Mouse (Mus musculus): ENCODE results near the gene Tmem150a. TPM values are rescaled to one million over a fixed set of nuclear protein-coding genes. Genes with fewer than 3 reads are reported as not detected.

The Tmem150a gene
- polyA plus RNA-seq, 1 experiment: 19.4 TPM

- DNase-seq: peak; percentile 13
- WGBS: 81% methylated on average over 11 of the region's 11 CpGs
- Histone ChIP-seq H3K4me1 (replicated peaks; ENCODE audit: control insufficient read depth, insufficient read depth, low read length) (no peaks in the 10 kb centered on the region), H3K4me3 (ENCODE audit: control insufficient read depth, insufficient read depth, low read length) (no peak overlapping the region), H3K36me3 (ENCODE audit: control insufficient read depth, insufficient read depth, low read length) (peaks cover 59% of the 10 kb centered on the region), H3K27me3 (ENCODE audit: control insufficient read depth, insufficient read depth, low read length) (no peaks in the 10 kb centered on the region), H3K27ac (ENCODE audit: control insufficient read depth, insufficient read depth, low read length) (no peak overlapping the region)
- TF ChIP-seq POLR2A (IDR thresholded peaks at IDR 0.05; ENCODE audit: control insufficient read depth, extremely low read depth, insufficient read depth, low read length, poor library complexity) (no peak), CTCF (IDR thresholded peaks at IDR 0.05; ENCODE audit: borderline replicate concordance, control insufficient read depth, extremely low read depth, insufficient read depth, low read length, poor library complexity) (no peak)
Observed at GRCm38 (mm10) chr6:72319019-72319418, 36.2 kb upstream of the Tmem150a start.

GRCm38 (mm10) chr6:72322936-72323335 is 32.3 kb upstream of the Tmem150a start:
- 97% methylated on average over 3 of the region's 3 CpGs for WGBS
- Histone ChIP-seq H3K36me3 (ENCODE audit: control insufficient read depth, insufficient read depth, low read length) (peaks cover 76% of the 10 kb centered on the region), H3K4me3 (ENCODE audit: control insufficient read depth, insufficient read depth, low read length) (no peak overlapping the region), H3K4me1 (replicated peaks; ENCODE audit: control insufficient read depth, insufficient read depth, low read length) (no peaks in the 10 kb centered on the region), H3K27ac (ENCODE audit: control insufficient read depth, insufficient read depth, low read length) (no peak overlapping the region), H3K27me3 (ENCODE audit: control insufficient read depth, insufficient read depth, low read length) (no peaks in the 10 kb centered on the region)
- TF ChIP-seq CTCF (IDR thresholded peaks at IDR 0.05; ENCODE audit: borderline replicate concordance, control insufficient read depth, extremely low read depth, insufficient read depth, low read length, poor library complexity): no peak
- TF ChIP-seq POLR2A (IDR thresholded peaks at IDR 0.05; ENCODE audit: control insufficient read depth, extremely low read depth, insufficient read depth, low read length, poor library complexity): no peak
- DNase-seq: no peak

GRCm38 (mm10) chr6:72323786-72324508 is 31.3 kb upstream of the Tmem150a start:
- 96% methylated on average over 6 of the region's 6 CpGs for WGBS
- Histone ChIP-seq H3K36me3 (ENCODE audit: control insufficient read depth, insufficient read depth, low read length) (peaks cover 78% of the 10 kb centered on the region), H3K27me3 (ENCODE audit: control insufficient read depth, insufficient read depth, low read length) (no peaks in the 10 kb centered on the region), H3K4me1 (replicated peaks; ENCODE audit: control insufficient read depth, insufficient read depth, low read length) (no peaks in the 10 kb centered on the region), H3K27ac (ENCODE audit: control insufficient read depth, insufficient read depth, low read length) (no peak overlapping the region), H3K4me3 (ENCODE audit: control insufficient read depth, insufficient read depth, low read length) (no peak overlapping the region)
- TF ChIP-seq CTCF (IDR thresholded peaks at IDR 0.05; ENCODE audit: borderline replicate concordance, control insufficient read depth, extremely low read depth, insufficient read depth, low read length, poor library complexity): no peak
- TF ChIP-seq POLR2A (IDR thresholded peaks at IDR 0.05; ENCODE audit: control insufficient read depth, extremely low read depth, insufficient read depth, low read length, poor library complexity): no peak
- DNase-seq: no peak

GRCm38 (mm10) chr6:72326274-72326673 is 29.0 kb upstream of the Tmem150a start:
- H3K27me3 ChIP-seq (ENCODE audit: control insufficient read depth, insufficient read depth, low read length): no peaks in the 10 kb centered on the region
- TF ChIP-seq CTCF (IDR thresholded peaks at IDR 0.05; ENCODE audit: borderline replicate concordance, control insufficient read depth, extremely low read depth, insufficient read depth, low read length, poor library complexity): no peak
- no peak for TF ChIP-seq POLR2A (IDR thresholded peaks at IDR 0.05; ENCODE audit: control insufficient read depth, extremely low read depth, insufficient read depth, low read length, poor library complexity)
- DNase-seq: peak; percentile 35
- WGBS: 68% methylated on average over 6 of the region's 6 CpGs
- no peak overlapping the region for H3K27ac ChIP-seq (ENCODE audit: control insufficient read depth, insufficient read depth, low read length)
- peaks cover 70% of the 10 kb centered on the region for H3K36me3 ChIP-seq (ENCODE audit: control insufficient read depth, insufficient read depth, low read length)
- H3K4me3 ChIP-seq (ENCODE audit: control insufficient read depth, insufficient read depth, low read length): no peak overlapping the region
- no peaks in the 10 kb centered on the region for H3K4me1 ChIP-seq (replicated peaks; ENCODE audit: control insufficient read depth, insufficient read depth, low read length)

GRCm38 (mm10) chr6:72329019-72329418 is 26.2 kb upstream of the Tmem150a start:
- Histone ChIP-seq H3K27me3 (ENCODE audit: control insufficient read depth, insufficient read depth, low read length) (no peaks in the 10 kb centered on the region), H3K4me1 (replicated peaks; ENCODE audit: control insufficient read depth, insufficient read depth, low read length) (no peaks in the 10 kb centered on the region), H3K4me3 (ENCODE audit: control insufficient read depth, insufficient read depth, low read length) (no peak overlapping the region), H3K27ac (ENCODE audit: control insufficient read depth, insufficient read depth, low read length) (no peak overlapping the region), H3K36me3 (ENCODE audit: control insufficient read depth, insufficient read depth, low read length) (peaks cover 70% of the 10 kb centered on the region)
- no peak for DNase-seq
- WGBS: 90% methylated on average over 5 of the region's 5 CpGs
- TF ChIP-seq POLR2A (IDR thresholded peaks at IDR 0.05; ENCODE audit: control insufficient read depth, extremely low read depth, insufficient read depth, low read length, poor library complexity) (no peak), CTCF (IDR thresholded peaks at IDR 0.05; ENCODE audit: borderline replicate concordance, control insufficient read depth, extremely low read depth, insufficient read depth, low read length, poor library complexity) (no peak)

GRCm38 (mm10) chr6:72330133-72330532 is 25.1 kb upstream of the Tmem150a start:
- Histone ChIP-seq H3K36me3 (ENCODE audit: control insufficient read depth, insufficient read depth, low read length) (peaks cover 76% of the 10 kb centered on the region), H3K4me3 (ENCODE audit: control insufficient read depth, insufficient read depth, low read length) (no peak overlapping the region), H3K27me3 (ENCODE audit: control insufficient read depth, insufficient read depth, low read length) (no peaks in the 10 kb centered on the region), H3K27ac (ENCODE audit: control insufficient read depth, insufficient read depth, low read length) (no peak overlapping the region), H3K4me1 (replicated peaks; ENCODE audit: control insufficient read depth, insufficient read depth, low read length) (no peaks in the 10 kb centered on the region)
- no peak for DNase-seq
- no peak for TF ChIP-seq CTCF (IDR thresholded peaks at IDR 0.05; ENCODE audit: borderline replicate concordance, control insufficient read depth, extremely low read depth, insufficient read depth, low read length, poor library complexity)
- TF ChIP-seq POLR2A (IDR thresholded peaks at IDR 0.05; ENCODE audit: control insufficient read depth, extremely low read depth, insufficient read depth, low read length, poor library complexity): no peak
- WGBS: 98% methylated on average over 4 of the region's 4 CpGs

Data from thymus, adult 2 months (tissue).